Mouse (Mus musculus): Measurements from ENCODE around the gene Ephb1. TPM values are rescaled to one million over a fixed set of nuclear protein-coding genes. Genes with fewer than 3 reads are reported as not detected.
A peak's percentile ranks its signal among the peaks of the same experiment; 100 is the strongest.

Gene Ephb1
- polyA plus RNA-seq, 1 experiment from 2014 or later: 1.6 TPM

GRCm38 (mm10) chr9:102205518-102205917, 149.0 kb downstream of the Ephb1 start:
- H3K4me3 ChIP-seq (ENCODE audit: low read depth, low read length): no peak overlapping the region
- H3K4me2 ChIP-seq (ENCODE audit: low read depth, severe bottlenecking): no peak overlapping the region
- H3K27me3 ChIP-seq (ENCODE audit: control insufficient read depth, insufficient read depth, low read length): no peaks in the 10 kb centered on the region
- H3K9me3 ChIP-seq (ENCODE audit: control insufficient read depth, low read length): no peaks in the 10 kb centered on the region
- no peak for DNase-seq (ENCODE audit: low spot score)
- 56% methylated on average over 3 of the region's 3 CpGs for WGBS
- no peak for ATAC-seq (ENCODE audit: insufficient number of reproducible peaks, low FRiP score, low TSS enrichment, low read depth)
- no peaks in the 10 kb centered on the region for H3K36me3 ChIP-seq (ENCODE audit: control insufficient read depth, insufficient read depth, low read length)
- H3K27ac ChIP-seq (replicated peaks; ENCODE audit: low read depth, low read length): no peak overlapping the region
- no peak overlapping the region for H3K9ac ChIP-seq (ENCODE audit: low read length)
- no peaks in the 10 kb centered on the region for H3K4me1 ChIP-seq (ENCODE audit: control insufficient read depth, insufficient read depth, low read length)

GRCm38 (mm10) chr9:102201867-102202266, 152.6 kb downstream of the Ephb1 start:
- Histone ChIP-seq H3K4me1 (ENCODE audit: control insufficient read depth, insufficient read depth, low read length) (no peaks in the 10 kb centered on the region), H3K4me3 (ENCODE audit: low read depth, low read length) (no peak overlapping the region), H3K9me3 (ENCODE audit: control insufficient read depth, low read length) (no peaks in the 10 kb centered on the region), H3K36me3 (ENCODE audit: control insufficient read depth, insufficient read depth, low read length) (no peaks in the 10 kb centered on the region), H3K27me3 (ENCODE audit: control insufficient read depth, insufficient read depth, low read length) (no peaks in the 10 kb centered on the region), H3K27ac (replicated peaks; ENCODE audit: low read depth, low read length) (no peak overlapping the region), H3K9ac (ENCODE audit: low read length) (no peak overlapping the region), H3K4me2 (ENCODE audit: low read depth, severe bottlenecking) (no peak overlapping the region)
- DNase-seq (ENCODE audit: low spot score): no peak
- WGBS: 87% methylated on average over 5 of the region's 5 CpGs
- no peak for ATAC-seq (ENCODE audit: insufficient number of reproducible peaks, low FRiP score, low TSS enrichment, low read depth)

DNA sequence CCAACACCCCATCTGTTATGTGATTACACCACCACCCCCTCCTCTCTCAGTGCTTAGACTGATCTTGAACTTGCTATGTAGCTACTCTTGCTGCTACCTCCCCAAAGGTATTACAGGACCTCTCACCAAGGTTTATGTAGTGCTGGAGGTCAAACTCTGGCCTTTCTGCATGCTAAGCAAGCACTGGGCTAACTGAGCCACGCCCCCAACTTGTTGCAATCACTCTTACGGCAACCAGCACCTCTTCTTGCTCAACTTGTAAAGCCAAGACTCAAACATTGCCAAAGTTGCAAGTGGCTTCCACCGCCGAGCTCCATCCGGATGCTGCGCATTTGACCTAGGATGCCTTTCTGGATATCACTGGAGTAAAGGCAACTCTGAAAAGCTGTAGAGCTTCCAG, 157.6 kb downstream of the Ephb1 start:
- no peak for DNase-seq (ENCODE audit: low spot score)
- Histone ChIP-seq H3K27ac (replicated peaks; ENCODE audit: low read depth, low read length) (no peak overlapping the region), H3K36me3 (ENCODE audit: control insufficient read depth, insufficient read depth, low read length) (no peaks in the 10 kb centered on the region), H3K4me1 (ENCODE audit: control insufficient read depth, insufficient read depth, low read length) (peaks cover 6% of the 10 kb centered on the region), H3K9ac (ENCODE audit: low read length) (no peak overlapping the region), H3K4me3 (ENCODE audit: low read depth, low read length) (no peak overlapping the region), H3K4me2 (ENCODE audit: low read depth, severe bottlenecking) (no peak overlapping the region), H3K27me3 (ENCODE audit: control insufficient read depth, insufficient read depth, low read length) (no peaks in the 10 kb centered on the region), H3K9me3 (ENCODE audit: control insufficient read depth, low read length) (no peaks in the 10 kb centered on the region)
- WGBS: 95% methylated on average over 6 of the region's 6 CpGs
- no peak for ATAC-seq (ENCODE audit: insufficient number of reproducible peaks, low FRiP score, low TSS enrichment, low read depth)

DNA sequence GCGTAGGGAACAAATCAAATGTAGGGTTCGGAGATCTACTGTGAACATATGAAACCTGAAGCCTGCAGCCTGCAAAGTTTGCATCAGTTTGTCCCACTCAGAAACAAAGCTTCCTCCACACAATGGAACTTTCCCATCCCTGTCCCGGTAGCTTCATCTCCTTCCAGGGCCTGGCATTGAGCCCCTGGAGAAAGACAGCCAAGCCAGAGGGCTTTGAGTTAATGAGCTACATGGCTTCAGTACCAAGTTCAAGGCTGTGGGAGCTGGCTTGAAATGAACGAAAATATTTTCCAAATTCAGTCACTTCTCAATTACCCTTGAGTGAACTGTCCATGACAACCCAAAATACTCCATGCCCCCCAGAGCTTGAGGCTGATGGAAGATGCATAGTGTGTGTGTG, 160.4 kb downstream of the Ephb1 start:
- ATAC-seq (ENCODE audit: insufficient number of reproducible peaks, low FRiP score, low TSS enrichment, low read depth) (no peak), DNase-seq (ENCODE audit: low spot score) (no peak)
- Histone ChIP-seq H3K27me3 (ENCODE audit: control insufficient read depth, insufficient read depth, low read length) (no peaks in the 10 kb centered on the region), H3K4me1 (ENCODE audit: control insufficient read depth, insufficient read depth, low read length) (peaks cover 6% of the 10 kb centered on the region), H3K9ac (ENCODE audit: low read length) (no peak overlapping the region), H3K9me3 (ENCODE audit: control insufficient read depth, low read length) (no peaks in the 10 kb centered on the region), H3K4me3 (ENCODE audit: low read depth, low read length) (no peak overlapping the region), H3K27ac (replicated peaks; ENCODE audit: low read depth, low read length) (no peak overlapping the region), H3K36me3 (ENCODE audit: control insufficient read depth, insufficient read depth, low read length) (no peaks in the 10 kb centered on the region), H3K4me2 (ENCODE audit: low read depth, severe bottlenecking) (no peak overlapping the region)
- 86% methylated on average over 4 of the region's 4 CpGs for WGBS

DNA sequence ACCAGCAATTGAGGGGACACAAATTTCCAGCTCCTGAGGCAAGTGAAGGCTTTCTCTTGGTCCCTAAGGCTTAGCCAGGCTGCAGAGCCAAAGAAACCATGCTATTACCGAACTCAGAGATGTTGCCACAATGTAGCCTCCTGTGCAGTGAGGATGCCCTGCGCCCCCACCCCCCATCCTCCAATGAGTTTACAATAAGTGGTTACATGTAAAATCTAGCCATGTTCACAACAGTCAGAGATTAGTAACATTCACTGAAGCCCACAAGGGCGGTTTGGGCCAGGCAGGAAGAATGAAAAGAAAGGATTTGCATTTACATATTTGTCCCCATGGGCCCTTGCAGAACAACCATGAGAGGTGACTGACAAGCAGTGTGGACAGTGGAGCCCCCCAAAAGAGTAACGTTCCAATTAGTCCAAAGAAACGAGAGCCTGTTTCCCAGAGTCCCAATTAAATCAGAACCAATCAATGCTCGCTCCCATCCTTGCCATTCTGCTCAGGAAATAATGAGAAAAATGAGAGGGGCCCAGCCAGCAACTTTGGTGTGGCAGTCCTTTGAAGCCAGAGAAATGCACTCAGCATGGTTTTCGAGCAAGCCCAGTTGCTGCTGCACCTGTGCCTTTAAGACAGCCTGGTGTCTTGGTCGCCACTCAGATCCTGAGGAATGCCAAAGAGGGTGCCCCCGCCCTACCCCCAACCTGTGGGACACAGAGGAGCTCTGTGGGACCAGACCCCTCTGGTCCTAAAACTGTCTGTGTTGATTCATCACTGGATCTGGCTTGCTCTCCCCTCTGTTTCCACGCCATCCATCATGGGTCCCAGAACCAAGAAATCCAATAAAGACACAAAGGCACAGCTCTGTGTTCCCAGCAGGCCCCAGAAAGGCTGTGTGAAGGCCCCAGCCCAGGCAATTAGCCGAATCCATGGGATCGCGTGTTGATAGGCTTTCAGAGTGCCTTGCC, 161.5 kb downstream of the Ephb1 start:
- Histone ChIP-seq H3K9me3 (ENCODE audit: control insufficient read depth, low read length) (no peaks in the 10 kb centered on the region), H3K36me3 (ENCODE audit: control insufficient read depth, insufficient read depth, low read length) (no peaks in the 10 kb centered on the region), H3K9ac (ENCODE audit: low read length) (no peak overlapping the region), H3K4me1 (ENCODE audit: control insufficient read depth, insufficient read depth, low read length) (peaks cover 6% of the 10 kb centered on the region), H3K4me2 (ENCODE audit: low read depth, severe bottlenecking) (no peak overlapping the region), H3K27me3 (ENCODE audit: control insufficient read depth, insufficient read depth, low read length) (no peaks in the 10 kb centered on the region), H3K4me3 (ENCODE audit: low read depth, low read length) (no peak overlapping the region), H3K27ac (replicated peaks; ENCODE audit: low read depth, low read length) (no peak overlapping the region)
- DNase-seq (ENCODE audit: low spot score) (peak; percentile 40), ATAC-seq (ENCODE audit: insufficient number of reproducible peaks, low FRiP score, low TSS enrichment, low read depth) (no peak)
- 29% methylated on average over 13 of the region's 13 CpGs for WGBS

DNA sequence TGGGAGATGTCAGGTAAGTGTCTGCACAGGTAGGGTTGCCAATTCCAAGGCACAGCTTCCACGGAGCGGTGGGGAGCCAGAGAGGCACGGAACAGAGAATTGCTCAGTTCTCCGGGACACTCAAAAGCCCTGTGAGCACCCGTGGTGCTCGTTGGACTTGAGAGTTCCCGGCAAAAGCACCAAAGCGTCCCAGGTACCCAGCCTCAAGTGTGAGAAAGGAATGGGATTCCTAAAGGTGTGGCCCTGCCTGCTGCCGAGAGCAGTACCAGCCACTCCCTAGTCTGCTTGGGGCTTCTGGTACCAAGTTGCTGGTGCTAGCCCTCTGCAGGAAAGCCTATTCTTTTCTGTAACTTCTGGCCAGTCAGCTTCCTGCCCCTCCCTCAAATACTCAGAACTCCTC, 164.4 kb downstream of the Ephb1 start:
- H3K27ac ChIP-seq (replicated peaks; ENCODE audit: low read depth, low read length): no peak overlapping the region
- no peak overlapping the region for H3K4me3 ChIP-seq (ENCODE audit: low read depth, low read length)
- ATAC-seq (ENCODE audit: insufficient number of reproducible peaks, low FRiP score, low TSS enrichment, low read depth): no peak
- H3K9ac ChIP-seq (ENCODE audit: low read length): no peak overlapping the region
- DNase-seq (ENCODE audit: low spot score): no peak
- H3K36me3 ChIP-seq (ENCODE audit: control insufficient read depth, insufficient read depth, low read length): no peaks in the 10 kb centered on the region
- H3K27me3 ChIP-seq (ENCODE audit: control insufficient read depth, insufficient read depth, low read length): no peaks in the 10 kb centered on the region
- H3K4me2 ChIP-seq (ENCODE audit: low read depth, severe bottlenecking): no peak overlapping the region
- 80% methylated on average over 9 of the region's 9 CpGs for WGBS
- H3K9me3 ChIP-seq (ENCODE audit: control insufficient read depth, low read length): no peaks in the 10 kb centered on the region
- H3K4me1 ChIP-seq (ENCODE audit: control insufficient read depth, insufficient read depth, low read length): peaks cover 6% of the 10 kb centered on the region

GRCm38 (mm10) chr9:102189406-102189805, 165.1 kb downstream of the Ephb1 start:
- Histone ChIP-seq H3K9ac (ENCODE audit: low read length) (no peak overlapping the region), H3K9me3 (ENCODE audit: control insufficient read depth, low read length) (no peaks in the 10 kb centered on the region), H3K36me3 (ENCODE audit: control insufficient read depth, insufficient read depth, low read length) (no peaks in the 10 kb centered on the region), H3K4me2 (ENCODE audit: low read depth, severe bottlenecking) (no peak overlapping the region), H3K27me3 (ENCODE audit: control insufficient read depth, insufficient read depth, low read length) (no peaks in the 10 kb centered on the region), H3K27ac (replicated peaks; ENCODE audit: low read depth, low read length) (no peak overlapping the region), H3K4me1 (ENCODE audit: control insufficient read depth, insufficient read depth, low read length) (peaks cover 6% of the 10 kb centered on the region), H3K4me3 (ENCODE audit: low read depth, low read length) (no peak overlapping the region)
- WGBS: 58% methylated on average over 11 of the region's 11 CpGs
- DNase-seq (ENCODE audit: low spot score) (peak; percentile 28), ATAC-seq (ENCODE audit: insufficient number of reproducible peaks, low FRiP score, low TSS enrichment, low read depth) (no peak)

- ATAC-seq (ENCODE audit: insufficient number of reproducible peaks, low FRiP score, low TSS enrichment, low read depth) (no peak), DNase-seq (ENCODE audit: low spot score) (no peak)
- WGBS: 79% methylated on average over 22 of the region's 22 CpGs
- no peaks in the 10 kb centered on the region for H3K9me3 ChIP-seq (ENCODE audit: control insufficient read depth, low read length)
- no peak overlapping the region for H3K4me3 ChIP-seq (ENCODE audit: low read depth, low read length)
- no peak overlapping the region for H3K4me2 ChIP-seq (ENCODE audit: low read depth, severe bottlenecking)
- H3K27ac ChIP-seq (replicated peaks; ENCODE audit: low read depth, low read length): no peak overlapping the region
- no peaks in the 10 kb centered on the region for H3K27me3 ChIP-seq (ENCODE audit: control insufficient read depth, insufficient read depth, low read length)
- H3K9ac ChIP-seq (ENCODE audit: low read length): no peak overlapping the region
- H3K4me1 ChIP-seq (ENCODE audit: control insufficient read depth, insufficient read depth, low read length): no peaks in the 10 kb centered on the region
- H3K36me3 ChIP-seq (ENCODE audit: control insufficient read depth, insufficient read depth, low read length): no peaks in the 10 kb centered on the region
These were observed 170.7 kb downstream of the Ephb1 start for GRCm38 (mm10) chr9:102183663-102184274.
